Mouse (Mus musculus): ENCODE data around the gene Zfp366. TPM values are rescaled to one million over a fixed set of nuclear protein-coding genes. Genes with fewer than 3 reads are reported as not detected.

The Zfp366 gene
- total RNA-seq, 1 experiment from 2014 or later, result 0.12 TPM

- ATAC-seq (ENCODE audit: extremely low read depth, insufficient number of reproducible peaks, low FRiP score, poor library complexity, severe bottlenecking), result no peak
Measured at GRCm38 (mm10) chr13:99222476-99222875, 37.9 kb downstream of the Zfp366 start.

DNA sequence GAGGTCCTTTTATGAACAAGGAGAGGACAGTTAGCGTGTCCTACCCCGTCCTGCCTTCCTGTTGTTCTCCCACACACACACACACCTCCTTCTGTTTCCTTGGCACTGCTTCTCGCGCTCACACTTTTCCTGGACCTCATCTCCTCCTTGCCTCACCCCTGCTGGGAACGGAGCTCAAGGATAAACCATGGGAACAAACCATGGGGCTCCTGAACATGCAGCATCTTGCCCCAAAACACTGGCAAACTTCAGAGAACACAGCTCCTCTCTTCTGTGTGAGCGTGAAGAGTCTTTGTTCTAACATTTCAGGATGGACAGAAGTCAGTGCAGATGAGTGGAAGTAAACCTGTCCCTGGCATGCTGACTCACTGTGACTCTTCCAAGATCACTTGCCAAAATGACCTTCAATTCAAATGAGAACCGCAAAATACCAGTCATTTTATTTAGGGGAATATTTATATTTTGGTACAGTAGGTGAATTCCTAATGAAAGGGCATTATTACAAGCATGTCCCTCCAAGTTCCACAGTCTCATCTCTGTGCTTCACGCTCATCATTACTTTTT, 38.8 kb downstream of the Zfp366 start:
- no peak for ATAC-seq (ENCODE audit: extremely low read depth, insufficient number of reproducible peaks, low FRiP score, poor library complexity, severe bottlenecking)

DNA sequence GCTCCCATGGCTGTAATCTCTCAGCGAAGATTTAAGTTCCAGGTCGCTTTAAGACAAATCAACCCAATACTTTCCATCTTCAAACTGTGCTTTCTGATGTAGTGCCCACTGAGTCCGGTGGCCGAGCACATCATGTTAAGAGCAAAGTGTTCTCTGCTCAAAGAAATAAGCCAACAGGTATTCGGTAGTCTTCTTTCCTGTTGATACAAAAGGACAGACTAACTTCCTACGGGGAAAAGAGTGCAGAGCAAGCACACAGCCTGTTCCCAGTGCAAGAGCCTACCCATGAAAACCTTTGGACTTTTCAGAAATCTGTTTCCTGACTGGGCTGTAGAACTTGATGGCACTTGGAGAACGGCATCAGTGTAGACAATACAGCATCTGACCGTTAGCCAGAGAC, 39.3 kb downstream of the Zfp366 start:
- no peak for ATAC-seq (ENCODE audit: extremely low read depth, insufficient number of reproducible peaks, low FRiP score, poor library complexity, severe bottlenecking)

- no peak for ATAC-seq (ENCODE audit: extremely low read depth, insufficient number of reproducible peaks, low FRiP score, poor library complexity, severe bottlenecking)
Measured at GRCm38 (mm10) chr13:99225374-99226240, 41.0 kb downstream of the Zfp366 start.

DNA sequence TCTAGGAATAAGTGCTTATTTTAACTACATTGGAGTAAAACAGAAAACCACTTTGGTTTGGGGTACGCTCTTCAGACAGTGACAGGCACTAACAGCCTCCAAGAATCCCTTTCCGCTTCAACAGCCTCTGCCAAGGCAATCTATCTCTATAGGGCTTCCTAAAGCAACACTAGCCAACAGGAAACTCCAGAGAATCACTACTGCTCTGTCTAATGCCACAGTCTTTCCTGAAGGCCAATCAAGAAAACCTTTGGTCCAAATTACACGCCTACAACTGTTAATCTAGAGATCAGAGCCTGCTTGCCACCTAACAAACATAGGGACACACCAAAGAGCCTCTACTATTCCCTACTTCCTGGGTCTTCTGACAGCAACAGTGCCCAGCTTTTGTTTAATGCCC, 42.2 kb downstream of the Zfp366 start:
- ATAC-seq (ENCODE audit: extremely low read depth, insufficient number of reproducible peaks, low FRiP score, poor library complexity, severe bottlenecking), result no peak

DNA sequence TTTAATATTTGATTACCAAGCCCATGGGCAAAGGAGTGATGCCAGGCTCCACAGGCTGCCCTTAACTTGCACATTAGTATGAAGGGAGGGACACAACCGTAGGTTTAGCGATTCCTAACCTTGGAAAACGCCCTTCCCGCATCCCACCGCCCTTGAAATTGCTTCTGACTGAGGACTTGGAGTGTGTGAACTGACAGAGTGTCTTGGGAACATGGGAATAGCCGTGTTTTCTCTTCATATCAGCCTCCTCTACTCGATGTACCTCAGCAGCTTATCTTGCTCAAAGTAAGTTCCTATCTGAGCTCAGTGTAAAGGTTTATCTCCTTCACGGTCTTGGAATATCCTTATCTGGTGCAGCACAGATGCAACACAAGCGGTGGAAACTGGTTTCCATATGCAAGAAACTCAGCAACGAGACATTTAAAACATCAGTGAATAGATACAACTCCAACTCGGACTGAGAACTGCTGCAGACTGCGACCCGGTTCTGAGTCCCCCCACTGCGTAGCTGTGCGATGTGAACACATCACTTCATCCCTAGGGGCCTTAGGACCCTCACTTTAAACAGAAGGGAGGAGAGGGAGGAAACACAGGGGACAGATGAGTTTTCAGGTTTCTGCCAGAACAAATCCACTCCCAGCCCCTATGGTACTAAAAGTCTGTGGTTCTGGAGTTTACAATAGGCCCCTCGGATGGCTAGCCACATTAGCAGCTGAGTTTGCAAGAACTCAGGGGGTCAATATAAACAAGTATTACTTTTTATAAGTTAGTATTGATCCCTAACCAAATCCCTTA, 43.0 kb downstream of the Zfp366 start:
- no peak for ATAC-seq (ENCODE audit: extremely low read depth, insufficient number of reproducible peaks, low FRiP score, poor library complexity, severe bottlenecking)

GRCm38 (mm10) chr13:99228821-99229570, 44.4 kb downstream of the Zfp366 start:
- 0 out of 2 replicates have a peak, but pooled peaks have one; percentile 3 for ATAC-seq (ENCODE audit: extremely low read depth, insufficient number of reproducible peaks, low FRiP score, poor library complexity, severe bottlenecking)

- ATAC-seq (ENCODE audit: extremely low read depth, insufficient number of reproducible peaks, low FRiP score, poor library complexity, severe bottlenecking), result no peak
Measured at GRCm38 (mm10) chr13:99229641-99230494, 45.2 kb downstream of the Zfp366 start.

DNA sequence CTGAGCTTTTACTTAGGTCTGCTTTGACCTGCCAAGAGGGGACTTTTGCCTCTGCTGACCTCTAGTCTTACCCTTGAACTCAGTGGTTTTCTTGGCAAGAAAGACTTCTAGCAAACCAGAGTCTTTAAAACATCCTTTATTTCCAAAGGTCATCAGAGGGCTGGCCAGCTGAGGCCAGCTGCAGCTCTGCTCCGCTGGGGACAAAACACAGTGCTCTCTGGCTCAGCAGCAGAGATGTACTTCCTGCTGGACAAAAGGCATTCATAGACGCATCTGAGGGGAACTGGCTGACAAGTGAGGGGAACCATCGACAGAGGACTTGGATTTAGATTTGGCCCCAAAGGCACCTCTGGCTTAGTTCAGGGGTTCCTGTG, 45.9 kb downstream of the Zfp366 start:
- ATAC-seq (ENCODE audit: extremely low read depth, insufficient number of reproducible peaks, low FRiP score, poor library complexity, severe bottlenecking), result no peak

DNA sequence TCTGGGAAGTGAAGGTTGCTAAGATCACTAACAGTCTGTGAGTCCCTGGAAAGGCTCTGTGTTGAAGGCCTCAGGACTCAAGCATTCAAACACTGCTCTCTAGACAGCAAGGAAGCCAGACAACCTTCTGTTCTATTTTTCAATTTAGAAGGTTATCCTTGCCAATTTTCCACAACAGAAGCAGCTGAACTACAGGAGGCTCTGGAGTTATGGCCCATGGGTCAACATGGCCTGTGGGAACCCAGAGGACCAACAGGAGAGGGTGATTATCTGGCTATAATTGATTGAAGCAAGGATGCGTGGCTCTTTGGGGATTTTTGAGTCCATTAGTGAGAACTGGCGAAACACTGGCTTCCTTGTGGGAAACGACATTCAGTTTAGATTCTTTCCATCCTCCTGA, 48.7 kb downstream of the Zfp366 start:
- ATAC-seq (ENCODE audit: extremely low read depth, insufficient number of reproducible peaks, low FRiP score, poor library complexity, severe bottlenecking), result no peak

DNA sequence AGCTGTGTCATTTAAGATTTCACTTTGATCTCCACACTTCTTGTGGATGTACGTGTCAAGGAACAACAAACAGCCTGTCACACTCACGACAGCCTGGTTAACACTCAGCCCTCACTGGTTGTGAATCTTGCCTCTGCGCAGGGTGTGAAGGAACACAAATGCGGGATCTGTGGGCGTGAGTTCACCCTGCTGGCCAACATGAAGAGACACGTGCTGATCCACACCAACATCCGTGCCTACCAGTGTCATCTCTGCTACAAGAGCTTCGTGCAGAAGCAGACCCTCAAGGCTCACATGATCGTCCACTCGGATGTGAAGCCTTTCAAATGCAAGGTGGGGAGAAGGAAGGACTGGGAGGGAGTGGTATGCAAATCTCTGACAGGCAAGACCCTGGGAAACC, 49.3 kb downstream of the Zfp366 start:
- no peak for ATAC-seq (ENCODE audit: extremely low read depth, insufficient number of reproducible peaks, low FRiP score, poor library complexity, severe bottlenecking)

- no peak for ATAC-seq (ENCODE audit: extremely low read depth, insufficient number of reproducible peaks, low FRiP score, poor library complexity, severe bottlenecking)
Measured at GRCm38 (mm10) chr13:99235428-99236210, 51.0 kb downstream of the Zfp366 start.

DNA sequence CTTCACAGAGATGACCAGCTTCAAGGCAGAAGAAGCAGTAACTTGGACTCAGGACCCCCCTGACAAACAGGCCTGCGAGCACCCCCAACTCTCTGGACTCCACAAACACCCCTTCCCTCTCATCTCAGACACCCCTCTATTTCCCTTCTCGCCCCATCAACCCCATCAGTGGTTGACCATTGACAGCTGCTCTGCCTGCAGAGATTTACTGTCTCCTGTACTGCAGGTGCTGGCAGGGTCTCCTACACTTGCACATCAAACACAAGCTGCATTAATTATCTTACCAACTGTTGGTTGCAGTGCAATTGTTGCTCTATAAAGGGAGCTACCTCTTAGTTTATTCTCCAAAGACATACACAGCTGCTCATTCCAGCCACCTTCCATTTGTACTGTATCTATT, 51.6 kb downstream of the Zfp366 start:
- ATAC-seq (ENCODE audit: extremely low read depth, insufficient number of reproducible peaks, low FRiP score, poor library complexity, severe bottlenecking), result no peak

DNA sequence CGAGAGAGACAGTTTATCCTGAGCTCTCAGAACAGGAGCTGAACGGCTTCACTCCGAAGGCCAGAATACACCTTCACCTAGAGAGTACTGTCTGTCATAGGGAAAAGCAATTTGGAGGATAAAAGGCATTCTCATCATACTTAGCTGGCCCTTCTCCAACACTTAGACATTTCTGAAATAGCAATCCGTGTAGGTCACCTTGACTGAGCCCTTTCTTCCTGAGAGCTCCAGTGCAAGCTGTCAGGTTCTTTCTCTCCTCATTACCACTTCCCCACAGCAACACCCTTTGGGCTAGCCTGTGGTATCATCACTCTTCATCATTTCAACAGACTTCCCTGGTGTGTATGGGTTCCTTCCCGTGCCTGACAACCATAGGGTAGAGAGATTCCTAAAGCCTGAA, 52.5 kb downstream of the Zfp366 start:
- no peak for ATAC-seq (ENCODE audit: extremely low read depth, insufficient number of reproducible peaks, low FRiP score, poor library complexity, severe bottlenecking)

DNA sequence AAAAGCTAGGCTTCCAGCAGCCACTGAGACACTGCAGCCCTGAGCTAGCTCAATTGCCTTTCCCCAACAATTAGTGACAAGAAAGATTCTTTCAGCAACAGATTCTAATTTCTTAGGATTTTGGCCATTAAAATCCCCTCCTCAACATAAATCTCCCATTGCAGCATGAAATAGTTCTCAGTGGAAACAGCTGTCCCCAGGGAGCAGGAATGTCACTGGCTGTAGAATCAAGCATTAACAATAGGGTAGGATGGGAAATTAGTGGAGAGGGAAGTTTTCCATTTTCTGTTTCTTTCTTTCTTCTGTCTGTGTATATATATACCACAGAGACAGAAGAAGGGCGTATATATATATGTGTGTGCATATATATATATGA, 53.2 kb downstream of the Zfp366 start:
- ATAC-seq (ENCODE audit: extremely low read depth, insufficient number of reproducible peaks, low FRiP score, poor library complexity, severe bottlenecking), result no peak

DNA sequence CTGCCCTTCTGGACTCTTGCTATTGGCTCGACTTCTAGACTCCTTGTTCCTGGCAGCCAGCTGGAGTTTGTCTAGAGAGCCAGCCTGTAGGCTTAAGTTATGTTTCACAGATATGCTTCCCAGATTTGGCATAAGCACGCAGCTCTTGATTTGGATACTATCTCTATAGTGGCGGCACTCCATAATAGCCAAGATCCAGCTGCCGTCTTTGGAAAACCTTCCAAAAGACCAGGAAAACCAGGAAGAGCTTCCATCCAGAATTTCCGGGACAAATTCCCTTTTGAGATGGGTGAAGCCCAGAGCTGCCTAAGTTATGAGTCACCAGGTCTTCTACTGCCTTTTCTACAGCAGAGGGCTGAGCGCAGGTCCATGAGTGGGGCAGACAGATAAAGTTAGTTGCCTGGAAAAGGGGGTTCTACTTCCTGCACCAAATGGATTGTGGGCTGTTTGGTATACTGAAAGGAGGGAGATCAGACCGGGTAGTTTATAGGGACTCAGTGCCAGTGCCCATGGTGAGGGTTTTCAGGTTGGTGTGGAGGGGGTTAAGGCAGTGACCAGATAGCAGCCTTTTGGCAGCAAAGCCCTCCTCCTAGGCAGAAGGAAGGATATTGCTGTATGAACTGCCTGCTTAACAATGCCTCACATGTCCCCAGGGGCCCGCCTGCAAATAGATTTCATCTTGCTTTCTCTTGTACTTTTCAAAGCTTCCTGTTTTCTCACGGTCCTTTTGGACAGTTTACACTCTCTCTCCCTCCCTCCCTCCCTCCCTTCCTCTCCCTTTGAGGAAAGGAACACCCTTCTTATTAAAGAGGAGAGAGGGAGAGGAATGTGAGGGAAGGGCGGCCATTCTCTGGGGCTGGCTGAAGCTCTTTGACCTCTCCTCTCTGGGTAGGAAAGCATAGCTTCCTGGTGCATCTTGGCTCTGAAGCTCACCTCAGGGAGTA, 53.9 kb downstream of the Zfp366 start:
- no peak for ATAC-seq (ENCODE audit: extremely low read depth, insufficient number of reproducible peaks, low FRiP score, poor library complexity, severe bottlenecking)

DNA sequence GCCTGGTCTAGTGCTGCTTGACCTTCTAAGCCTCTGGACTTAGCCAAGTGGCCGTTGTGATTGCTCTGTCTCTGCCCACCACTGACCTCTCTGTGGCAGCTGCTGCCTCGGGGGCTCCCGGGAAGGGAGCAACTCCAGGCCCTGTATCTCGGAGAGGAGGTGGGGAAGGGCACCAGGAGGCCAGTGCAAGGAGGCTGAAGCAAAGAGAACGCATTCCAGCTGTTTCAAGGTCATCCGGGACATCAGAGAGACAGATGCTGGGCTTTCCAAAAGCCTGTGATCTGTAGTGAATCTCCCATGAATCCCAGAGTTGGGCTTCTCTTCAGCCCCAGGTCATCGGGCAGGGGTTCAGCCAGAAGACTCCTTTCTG, 54.5 kb downstream of the Zfp366 start:
- ATAC-seq (ENCODE audit: extremely low read depth, insufficient number of reproducible peaks, low FRiP score, poor library complexity, severe bottlenecking), result no peak
